Mouse (Mus musculus): ENCODE measurements around the gene Naa30.
"Not testable (repeated sequence)": the region's sequence is repeated elsewhere in the genome, so short reads cannot be mapped to it uniquely, and the experiment has no call there.

The Naa30 gene

GRCm38 (mm10) chr14:49171867-49172581, at the start of gene Naa30:
Gene Naa30 (plus strand): TSS chr14:49172226.
- DNase-seq (ENCODE audit: low spot score in 2 of 2): peak; percentile 93 to 96

GRCm38 (mm10) chr14:49127162-49127779, 44.8 kb upstream of the Naa30 start:
- DNase-seq (ENCODE audit: low spot score in 2 of 2): no peak

DNA sequence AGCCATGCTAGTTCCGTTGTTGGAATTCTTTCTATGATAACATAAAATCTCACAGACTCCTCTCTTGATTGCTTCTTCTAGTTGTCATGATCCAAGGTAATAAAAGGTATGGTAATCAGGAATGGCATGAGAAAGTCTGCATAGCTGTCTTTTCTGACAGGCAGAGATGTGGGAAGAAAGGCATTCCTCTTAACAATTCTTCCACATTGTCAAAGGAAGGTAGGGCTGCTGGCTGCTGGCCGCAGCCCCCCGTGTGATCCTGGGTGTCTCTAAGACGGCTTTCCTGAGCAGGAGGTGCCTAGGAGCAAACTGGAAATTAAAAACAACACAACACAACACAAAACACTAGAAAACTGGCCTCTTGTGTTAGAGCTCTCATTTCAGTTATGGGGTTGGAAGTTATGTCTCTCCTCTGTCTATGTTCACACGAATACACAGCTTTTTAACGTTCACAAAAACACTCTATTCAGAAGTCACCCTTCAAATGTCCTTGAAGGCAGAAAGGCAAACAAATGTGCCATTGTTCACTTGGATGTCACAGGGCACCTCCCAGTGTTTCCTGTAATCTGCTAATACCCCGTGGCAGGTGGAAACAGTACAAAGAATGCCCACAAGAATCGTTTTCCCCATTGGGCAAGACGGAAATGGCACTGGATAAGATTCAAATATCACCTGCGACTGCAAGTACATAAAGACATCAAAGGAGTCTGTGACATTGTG, 43.3 kb upstream of the Naa30 start:
- DNase-seq (ENCODE audit: low spot score in 2 of 2): no peak

GRCm38 (mm10) chr14:49132391-49132790, 39.6 kb upstream of the Naa30 start:
- DNase-seq (ENCODE audit: low spot score in 2 of 2): no peak

- DNase-seq (ENCODE audit: low spot score in 2 of 2): no peak
Measured at GRCm38 (mm10) chr14:49138171-49138570, 33.9 kb upstream of the Naa30 start.

DNA sequence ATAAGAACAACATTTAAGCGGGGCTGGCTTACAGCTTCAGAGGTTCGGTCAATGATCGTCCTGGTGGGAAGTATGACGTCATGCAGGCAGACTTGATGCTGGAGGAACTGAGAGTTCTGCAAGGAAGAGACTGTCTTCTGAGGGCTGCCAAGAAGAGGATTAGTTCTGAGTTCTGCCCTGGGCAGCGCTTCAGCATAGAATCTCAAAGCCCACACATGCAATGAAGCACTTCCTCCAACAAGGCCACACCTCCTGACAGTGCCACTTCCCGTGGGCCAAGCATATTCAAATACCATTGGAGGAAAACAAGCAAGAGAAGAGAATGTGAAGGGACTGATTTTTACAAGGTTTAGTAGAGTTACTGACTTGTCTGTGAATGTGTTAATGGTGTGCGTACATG, 31.3 kb upstream of the Naa30 start:
- no peak for DNase-seq (ENCODE audit: low spot score in 2 of 2)

DNA sequence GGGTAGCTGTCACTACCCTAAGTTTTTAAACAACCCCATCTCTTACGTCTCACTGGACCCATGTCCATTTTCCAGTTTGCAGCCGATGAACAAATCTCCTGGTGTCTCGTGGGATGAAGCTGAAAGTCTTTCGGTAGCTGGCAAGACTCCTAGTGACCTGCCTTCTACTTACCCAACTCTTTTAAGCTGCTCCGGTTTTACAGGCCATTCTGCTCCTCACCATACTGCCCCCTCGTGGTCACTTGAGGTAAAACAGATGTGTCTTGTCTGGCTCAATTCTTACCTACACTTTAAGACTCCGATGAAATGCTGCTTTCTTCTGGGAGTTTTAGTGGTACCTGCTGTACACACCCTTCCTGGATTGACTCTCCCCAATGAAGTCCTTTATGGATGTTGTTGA, 18.2 kb upstream of the Naa30 start:
- DNase-seq (ENCODE audit: low spot score in 2 of 2): peak; percentile 48 to 76

- no peak for DNase-seq (ENCODE audit: low spot score in 2 of 2)
Measured at GRCm38 (mm10) chr14:49155572-49155971, 16.5 kb upstream of the Naa30 start.

GRCm38 (mm10) chr14:49158143-49158925, 13.7 kb upstream of the Naa30 start:
- DNase-seq (ENCODE audit: low spot score in 2 of 2): no peak

GRCm38 (mm10) chr14:49171286-49171685, 740 bp upstream of the Naa30 start:
- no peak for DNase-seq (ENCODE audit: low spot score in 2 of 2)

GRCm38 (mm10) chr14:49172582-49172988, 559 bp downstream of the Naa30 start:
- peak; percentile 58 to 64 for DNase-seq (ENCODE audit: low spot score in 2 of 2)

DNA sequence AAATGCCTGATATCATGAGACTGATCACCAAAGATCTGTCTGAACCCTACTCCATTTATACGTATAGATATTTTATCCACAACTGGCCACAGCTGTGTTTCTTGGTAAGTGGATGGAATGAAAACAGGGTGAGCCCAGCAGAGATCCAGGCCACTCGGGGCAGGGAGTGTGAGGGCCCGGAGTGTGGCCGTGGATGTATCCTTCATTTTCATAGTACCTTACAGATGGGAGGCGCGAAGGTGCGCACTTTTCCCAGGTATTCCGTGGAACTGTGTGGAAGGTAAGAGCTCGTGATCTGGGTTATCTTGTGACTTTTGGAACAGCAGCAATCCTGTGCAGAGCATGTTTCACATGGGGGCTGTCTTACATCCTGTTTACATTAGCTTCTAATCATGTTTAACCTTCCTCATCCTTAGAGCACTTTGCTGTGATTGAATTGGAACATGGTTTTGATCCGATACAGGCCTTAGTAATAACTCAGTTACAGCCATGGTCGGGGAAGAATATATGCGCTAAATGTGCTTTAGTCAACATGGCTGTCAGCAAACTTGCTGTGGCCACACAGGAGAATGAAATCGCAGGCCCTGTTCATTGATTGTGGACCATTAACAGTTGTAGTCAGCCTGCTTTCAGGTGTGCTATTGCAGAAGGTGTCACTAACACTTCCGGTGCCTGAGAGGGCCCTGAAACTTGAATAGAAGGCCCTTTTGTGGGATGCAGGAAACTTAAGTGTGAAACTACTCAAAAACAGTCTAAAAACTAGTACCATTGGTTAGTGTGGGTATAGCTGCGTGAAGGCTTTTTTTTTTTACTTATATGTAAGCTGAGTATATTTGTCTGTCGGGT, 1.5 kb downstream of the Naa30 start:
- no peak for DNase-seq (ENCODE audit: low spot score in 2 of 2)

- DNase-seq (ENCODE audit: low spot score in 2 of 2): no peak
Measured at GRCm38 (mm10) chr14:49179736-49180135, 7.7 kb downstream of the Naa30 start.

DNA sequence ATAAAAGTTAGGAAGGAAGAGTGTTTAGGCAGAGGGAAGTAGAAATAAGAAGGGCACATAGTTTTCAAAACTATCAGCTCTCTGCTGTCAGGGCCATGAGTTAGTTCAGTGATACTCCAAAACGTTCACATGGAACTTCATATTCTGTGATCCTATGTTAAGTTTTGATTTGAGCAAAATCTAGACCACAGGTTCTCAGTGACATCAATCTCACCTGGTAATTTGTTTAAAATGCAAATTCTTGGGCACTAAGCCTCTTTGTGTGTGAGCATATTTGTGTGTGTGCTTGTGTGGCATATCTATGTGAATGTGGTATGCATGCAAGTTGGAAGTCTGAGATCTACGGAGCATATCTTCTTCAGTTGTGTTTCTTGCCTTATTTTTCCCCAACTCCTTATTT, 14.2 kb downstream of the Naa30 start:
- no peak for DNase-seq (ENCODE audit: low spot score in 2 of 2)

- DNase-seq (ENCODE audit: low spot score in 2 of 2): no peak
Measured at GRCm38 (mm10) chr14:49197031-49197527, 25.1 kb downstream of the Naa30 start.

- no peak for DNase-seq (ENCODE audit: low spot score in 2 of 2)
Measured at GRCm38 (mm10) chr14:49201073-49201778, 29.2 kb downstream of the Naa30 start.

DNA sequence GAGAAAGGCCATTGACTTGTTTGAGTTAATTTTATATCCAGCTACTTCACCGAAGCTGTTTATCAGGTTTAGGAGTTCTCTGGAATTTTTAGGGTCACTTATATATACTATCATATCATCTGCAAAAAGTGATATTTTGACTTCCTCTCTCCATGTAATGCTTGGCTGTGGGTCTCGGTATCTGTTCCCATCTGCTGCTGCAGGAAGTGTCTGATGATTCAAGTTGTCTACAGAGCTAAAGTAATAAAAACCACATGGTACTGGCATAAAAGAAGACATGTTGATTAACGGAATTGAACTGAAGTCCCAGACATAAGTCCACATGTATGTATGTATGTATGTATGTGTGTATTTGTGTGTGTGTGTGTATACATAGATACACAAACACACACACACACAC, 38.2 kb downstream of the Naa30 start:
- not testable (repeated sequence) for DNase-seq (ENCODE audit: low spot score in 2 of 2)

GRCm38 (mm10) chr14:49218677-49219076, 46.7 kb downstream of the Naa30 start:
- no peak for DNase-seq (ENCODE audit: low spot score in 2 of 2)

DNA sequence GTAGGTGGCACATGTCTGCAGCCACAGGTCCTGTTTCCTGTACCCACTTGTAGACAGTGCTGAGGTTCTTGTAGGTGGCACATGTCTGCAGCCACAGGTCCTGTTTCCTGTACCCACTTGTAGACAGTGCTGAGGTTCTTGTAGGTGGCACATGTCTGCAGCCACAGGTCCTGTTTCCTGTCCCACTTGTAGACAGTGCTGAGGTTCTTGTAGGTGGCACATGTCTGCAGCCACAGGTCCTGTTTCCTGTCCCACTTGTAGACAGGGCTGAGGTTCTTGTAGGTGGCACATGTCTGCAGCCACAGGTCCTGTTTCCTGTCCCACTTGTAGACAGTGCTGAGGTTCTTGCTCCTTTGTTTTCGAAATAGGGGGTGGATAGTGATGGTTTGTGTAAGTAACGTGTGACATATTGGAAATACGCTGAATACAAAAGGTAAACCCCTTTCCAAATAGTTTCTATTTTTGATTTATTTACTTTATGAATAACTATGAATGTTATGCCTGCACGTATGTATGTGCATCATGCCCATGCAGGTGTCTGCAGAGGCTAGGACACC, 47.5 kb downstream of the Naa30 start:
- DNase-seq (ENCODE audit: low spot score in 2 of 2): not testable (repeated sequence)

DNA sequence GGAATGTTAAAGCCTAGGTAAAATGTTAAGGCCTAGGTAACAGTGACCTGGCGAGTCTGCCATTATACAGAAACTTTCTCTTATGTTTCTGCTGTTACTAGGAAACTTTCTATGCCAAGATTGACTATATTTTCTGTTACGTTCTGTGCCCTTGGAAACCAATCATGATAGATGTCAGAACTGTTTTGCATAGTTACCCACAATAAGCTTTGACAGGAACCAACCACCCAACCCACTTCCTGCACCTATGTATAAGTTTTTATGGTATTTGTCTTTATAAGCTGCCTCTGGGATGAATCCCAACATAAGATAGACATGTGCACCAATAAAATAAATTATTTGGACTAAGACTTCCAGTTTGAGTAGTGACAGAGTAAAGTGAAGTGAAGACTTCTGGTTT, 49.7 kb downstream of the Naa30 start:
- DNase-seq (ENCODE audit: low spot score in 2 of 2): no peak

All from urinary bladder, postnatal 4 days (tissue).